Mouse (Mus musculus): ENCODE measurements around the gene Thnsl1.

DNA sequence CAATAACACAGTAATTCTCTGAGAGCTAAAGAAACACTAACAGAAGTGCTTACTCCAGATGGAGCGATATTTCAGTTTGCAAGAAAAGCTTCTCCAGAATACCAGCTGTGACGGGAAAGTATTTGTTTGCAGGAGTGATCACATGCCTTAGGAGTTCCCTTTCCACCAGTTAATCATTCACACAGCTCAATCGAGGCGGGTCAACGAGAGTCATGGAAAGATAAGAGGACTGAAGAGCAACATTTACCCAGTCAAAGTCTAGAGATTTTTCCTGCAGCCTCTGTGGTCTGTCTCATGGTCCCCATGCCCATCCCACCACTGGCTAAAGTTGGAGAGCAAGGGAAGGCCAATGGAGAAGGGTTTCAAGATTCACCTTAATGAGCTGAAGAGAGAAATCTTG lies 53.6 kb downstream of the Thnsl1 start:
- TF ChIP-seq EP300 (IDR thresholded peaks at IDR 0.05) (no peak), CTCF (IDR thresholded peaks at IDR 0.05) (no peak)

All from lung, postnatal 0 days (tissue).